Mouse (Mus musculus): ENCODE results near the gene Susd3. TPM values are rescaled to one million over a fixed set of nuclear protein-coding genes. Genes with fewer than 3 reads are reported as not detected.

Gene Susd3
- polyA plus RNA-seq, 1 experiment from 2014 or later = 0.85 TPM

DNA sequence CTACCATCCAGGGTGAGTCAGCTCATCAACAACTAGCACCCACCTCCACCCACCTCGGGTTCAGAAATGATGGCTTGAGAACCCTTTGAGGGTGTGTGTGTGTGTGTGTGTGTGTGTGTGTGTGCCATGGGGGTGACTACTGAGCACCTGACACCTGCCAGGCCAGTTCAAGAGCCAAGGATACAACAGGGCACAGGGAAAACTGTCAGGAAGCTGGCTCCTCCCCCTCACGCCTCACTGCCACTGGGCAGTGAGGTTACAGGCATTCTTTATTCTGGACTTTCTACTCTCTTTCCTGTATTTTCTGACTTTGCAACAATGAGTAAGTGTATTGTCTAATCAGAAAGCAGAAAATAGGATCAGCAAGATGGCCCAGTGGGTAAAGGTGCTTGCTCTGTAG is 1.1 kb upstream of the Susd3 start:
- no peak overlapping the region for H3K27ac ChIP-seq (ENCODE audit: low read depth, low read length)
- H3K9me3 ChIP-seq (ENCODE audit: control insufficient read depth, low read length) = no peaks in the 10 kb centered on the region
- ATAC-seq = no peak
- no peaks in the 10 kb centered on the region for H3K36me3 ChIP-seq (ENCODE audit: control insufficient read depth, insufficient read depth, low read length)
- H3K4me2 ChIP-seq (ENCODE audit: low read length) = no peak overlapping the region
- no peak overlapping the region for H3K9ac ChIP-seq (ENCODE audit: low read depth, low read length)
- WGBS = 81% methylated on average over 2 of the region's 2 CpGs
- peaks cover 21% of the 10 kb centered on the region for H3K27me3 ChIP-seq (replicated peaks; ENCODE audit: control insufficient read depth, insufficient read depth, low read length)
- no peak overlapping the region for H3K4me3 ChIP-seq (ENCODE audit: low read length)
- H3K4me1 ChIP-seq (ENCODE audit: control insufficient read depth, insufficient read depth, low read depth, low read length) = peaks cover 7% of the 10 kb centered on the region

DNA sequence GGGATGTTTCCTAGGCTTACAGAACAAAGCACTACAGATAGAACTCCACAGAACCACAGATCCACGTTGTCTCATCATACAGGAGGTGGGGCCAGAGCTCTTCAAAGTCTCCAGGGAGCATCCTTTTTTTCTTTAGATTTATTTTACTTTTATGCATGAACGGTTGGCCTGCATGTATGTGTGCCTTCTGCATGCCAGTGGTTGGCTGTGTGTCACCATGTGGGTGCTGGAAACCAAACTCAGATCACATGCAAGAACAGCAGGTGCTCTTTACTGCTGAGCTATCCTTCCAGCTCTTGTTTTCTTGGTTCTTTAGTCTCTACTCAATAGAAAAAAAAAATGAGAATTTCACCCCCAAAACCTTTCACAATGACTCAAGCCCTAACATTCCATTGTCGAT is 417 bp upstream of the Susd3 start:
- Histone ChIP-seq H3K9ac (ENCODE audit: low read depth, low read length) (no peak overlapping the region), H3K27ac (ENCODE audit: low read depth, low read length) (no peak overlapping the region), H3K4me2 (ENCODE audit: low read length) (no peak overlapping the region), H3K27me3 (replicated peaks; ENCODE audit: control insufficient read depth, insufficient read depth, low read length) (peaks cover 21% of the 10 kb centered on the region), H3K9me3 (ENCODE audit: control insufficient read depth, low read length) (no peaks in the 10 kb centered on the region), H3K36me3 (ENCODE audit: control insufficient read depth, insufficient read depth, low read length) (no peaks in the 10 kb centered on the region), H3K4me1 (ENCODE audit: control insufficient read depth, insufficient read depth, low read depth, low read length) (peaks cover 7% of the 10 kb centered on the region), H3K4me3 (ENCODE audit: low read length) (no peak overlapping the region)
- no peak for ATAC-seq
- WGBS = 60% methylated on average over 3 of the region's 3 CpGs

DNA sequence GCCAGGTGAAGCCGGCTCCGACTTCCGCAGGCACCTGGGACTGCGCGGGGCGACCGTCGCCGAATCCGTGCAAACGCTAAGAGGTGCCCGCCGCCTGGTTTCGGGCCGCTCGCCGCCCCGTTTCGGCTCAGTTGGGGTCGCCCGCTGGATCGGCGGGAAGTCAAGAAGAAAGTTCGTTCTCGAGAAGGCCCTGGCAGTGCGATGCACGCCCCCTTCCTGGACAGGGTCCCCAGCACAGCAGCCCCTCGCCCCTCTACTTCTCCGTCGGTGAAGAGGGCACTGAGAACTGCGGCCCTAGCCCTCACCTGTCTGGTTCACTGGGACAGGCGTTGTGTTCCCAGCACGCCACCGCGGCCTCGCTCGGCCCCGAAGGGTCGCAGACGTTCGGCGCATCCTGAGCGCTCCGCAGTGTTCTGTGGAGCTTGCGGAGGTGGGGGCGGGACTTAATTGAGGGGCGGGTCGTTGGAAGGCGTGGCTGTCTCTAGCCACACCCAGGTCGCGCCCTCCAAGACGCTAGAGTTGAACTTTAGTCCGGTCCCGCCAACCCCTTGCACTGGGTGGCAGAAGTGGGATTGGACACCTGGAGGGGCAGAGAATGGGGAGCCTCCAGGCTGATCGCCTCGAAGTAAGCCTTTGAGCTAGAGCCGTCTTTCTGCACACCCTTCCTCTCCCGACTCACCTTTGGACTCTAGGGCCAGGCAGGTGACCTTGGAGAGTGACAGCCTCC is 603 bp downstream of the Susd3 start:
- WGBS = 1% methylated on average over 58 of the region's 58 CpGs
- Histone ChIP-seq H3K27ac (ENCODE audit: low read depth, low read length) (no peak overlapping the region), H3K9me3 (ENCODE audit: control insufficient read depth, low read length) (no peaks in the 10 kb centered on the region), H3K36me3 (ENCODE audit: control insufficient read depth, insufficient read depth, low read length) (no peaks in the 10 kb centered on the region), H3K4me1 (ENCODE audit: control insufficient read depth, insufficient read depth, low read depth, low read length) (peaks cover 7% of the 10 kb centered on the region), H3K9ac (ENCODE audit: low read depth, low read length) (peak overlapping the region; percentile 19; the same call in 1 of the 2 replicates), H3K27me3 (replicated peaks; ENCODE audit: control insufficient read depth, insufficient read depth, low read length) (peaks cover 21% of the 10 kb centered on the region), H3K4me3 (ENCODE audit: low read length) (peak overlapping the region; percentile 38), H3K4me2 (ENCODE audit: low read length) (peak overlapping the region; percentile 67)
- ATAC-seq = peak; percentile 55; the same call in 1 of the 2 replicates

DNA sequence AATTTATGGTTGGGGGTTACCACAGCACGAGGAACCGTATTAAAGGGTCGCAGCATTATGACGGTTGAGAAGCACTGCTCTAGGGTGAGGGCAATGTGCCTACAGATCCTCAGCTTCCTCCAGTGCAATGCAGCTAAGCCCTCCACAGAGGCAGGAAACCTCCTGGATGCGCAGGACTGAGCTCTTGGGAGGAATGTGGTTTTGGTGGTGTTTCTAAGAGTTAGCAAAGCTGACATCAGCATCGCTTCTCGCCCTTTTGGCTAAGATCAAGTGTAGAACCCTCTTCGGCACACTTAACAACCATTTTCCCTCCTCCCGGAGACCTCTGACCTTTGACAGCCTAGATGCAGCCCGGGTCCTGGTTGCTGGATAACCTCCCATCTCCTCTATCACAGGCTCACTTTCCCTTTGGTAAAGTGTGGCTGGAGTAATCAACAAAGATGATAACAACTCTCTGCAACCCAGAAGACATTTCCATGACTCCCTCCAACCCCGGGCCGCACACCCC is 1.2 kb downstream of the Susd3 start:
- no peak for ATAC-seq

DNA sequence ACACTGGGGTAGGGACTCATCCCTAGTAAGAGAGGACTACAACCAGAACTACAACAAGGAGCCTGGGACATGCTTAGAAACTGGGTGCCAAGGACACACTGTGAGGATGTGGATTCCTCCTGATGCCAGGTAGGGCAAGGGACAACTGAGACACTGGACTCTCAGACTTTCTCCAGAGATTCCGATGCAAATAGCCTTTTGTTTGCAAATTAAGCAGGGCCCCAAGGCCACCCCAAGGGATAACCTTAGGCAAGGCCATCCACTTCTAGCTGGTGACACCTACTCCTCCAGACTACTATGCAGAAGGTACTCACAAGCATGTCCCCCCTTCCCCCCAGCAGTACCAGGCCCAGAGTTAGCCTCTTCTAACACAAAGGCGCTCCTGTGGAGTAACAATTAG is 1.9 kb downstream of the Susd3 start:
- Histone ChIP-seq H3K4me3 (ENCODE audit: low read length) (no peak overlapping the region), H3K4me2 (ENCODE audit: low read length) (no peak overlapping the region), H3K36me3 (ENCODE audit: control insufficient read depth, insufficient read depth, low read length) (no peaks in the 10 kb centered on the region), H3K27ac (ENCODE audit: low read depth, low read length) (no peak overlapping the region), H3K9me3 (ENCODE audit: control insufficient read depth, low read length) (no peaks in the 10 kb centered on the region), H3K9ac (ENCODE audit: low read depth, low read length) (no peak overlapping the region), H3K4me1 (ENCODE audit: control insufficient read depth, insufficient read depth, low read depth, low read length) (peaks cover 7% of the 10 kb centered on the region), H3K27me3 (replicated peaks; ENCODE audit: control insufficient read depth, insufficient read depth, low read length) (peaks cover 21% of the 10 kb centered on the region)
- 80% methylated on average over 2 of the region's 2 CpGs for WGBS
- no peak for ATAC-seq

More for the DNA sequence above, 1.2 kb downstream of the Susd3 start:
- H3K4me2 ChIP-seq (ENCODE audit: low read length) = peak overlapping the region; percentile 67
- H3K27me3 ChIP-seq (replicated peaks; ENCODE audit: control insufficient read depth, insufficient read depth, low read length) = peaks cover 21% of the 10 kb centered on the region
- H3K4me1 ChIP-seq (ENCODE audit: control insufficient read depth, insufficient read depth, low read depth, low read length) = peaks cover 7% of the 10 kb centered on the region
- no peaks in the 10 kb centered on the region for H3K36me3 ChIP-seq (ENCODE audit: control insufficient read depth, insufficient read depth, low read length)
- H3K27ac ChIP-seq (ENCODE audit: low read depth, low read length) = no peak overlapping the region
- no peak overlapping the region for H3K9ac ChIP-seq (ENCODE audit: low read depth, low read length)
- H3K9me3 ChIP-seq (ENCODE audit: control insufficient read depth, low read length) = no peaks in the 10 kb centered on the region
- peak overlapping the region; percentile 38 for H3K4me3 ChIP-seq (ENCODE audit: low read length)
- WGBS = 39% methylated on average over 12 of the region's 12 CpGs

DNA sequence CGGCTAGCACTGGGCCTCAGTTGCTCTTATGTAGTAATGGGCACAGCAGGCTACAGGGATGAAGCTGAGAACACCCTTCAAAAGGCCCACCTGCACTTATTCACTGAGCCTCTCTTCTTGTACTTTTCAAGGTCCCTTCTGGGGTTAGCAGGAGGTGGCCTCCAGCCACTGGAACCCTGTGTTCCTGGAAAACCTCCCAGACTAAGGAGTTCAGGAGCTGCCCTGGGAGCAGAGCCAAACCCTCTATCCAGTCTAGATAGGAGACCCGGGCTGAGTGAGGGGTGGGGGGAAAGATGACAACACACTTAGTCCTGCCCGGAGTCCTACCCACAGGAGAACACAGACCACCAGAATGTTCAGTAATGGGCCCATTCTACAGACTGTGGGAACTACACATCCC is 2.5 kb downstream of the Susd3 start:
- WGBS = 68% methylated on average over 3 of the region's 3 CpGs
- Histone ChIP-seq H3K4me2 (ENCODE audit: low read length) (no peak overlapping the region), H3K27ac (ENCODE audit: low read depth, low read length) (no peak overlapping the region), H3K4me3 (ENCODE audit: low read length) (no peak overlapping the region), H3K36me3 (ENCODE audit: control insufficient read depth, insufficient read depth, low read length) (no peaks in the 10 kb centered on the region), H3K27me3 (replicated peaks; ENCODE audit: control insufficient read depth, insufficient read depth, low read length) (peaks cover 21% of the 10 kb centered on the region), H3K9me3 (ENCODE audit: control insufficient read depth, low read length) (no peaks in the 10 kb centered on the region), H3K9ac (ENCODE audit: low read depth, low read length) (no peak overlapping the region), H3K4me1 (ENCODE audit: control insufficient read depth, insufficient read depth, low read depth, low read length) (peaks cover 7% of the 10 kb centered on the region)
- no peak for ATAC-seq

DNA sequence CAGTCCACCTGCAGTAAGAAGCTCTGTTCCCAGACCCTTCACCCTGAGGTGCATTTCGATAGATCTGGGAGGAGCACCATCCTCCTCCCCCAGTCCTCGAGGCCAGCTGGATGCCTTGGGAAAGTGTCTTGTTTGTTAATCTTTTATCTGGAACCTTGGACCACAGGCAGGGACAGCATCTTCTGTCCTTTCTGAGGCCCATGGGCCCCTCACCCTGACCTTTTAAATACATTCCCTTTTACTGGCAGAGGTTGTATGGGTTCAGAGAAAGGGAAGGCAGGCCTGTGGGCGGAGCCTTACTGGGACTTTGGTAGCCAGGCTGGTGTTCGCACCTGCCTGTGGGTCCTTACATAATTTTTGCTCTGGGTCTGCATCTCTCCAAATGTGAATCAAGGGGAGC is 3.3 kb downstream of the Susd3 start:
- Histone ChIP-seq H3K4me3 (ENCODE audit: low read length) (no peak overlapping the region), H3K9me3 (ENCODE audit: control insufficient read depth, low read length) (no peaks in the 10 kb centered on the region), H3K4me1 (ENCODE audit: control insufficient read depth, insufficient read depth, low read depth, low read length) (peaks cover 7% of the 10 kb centered on the region), H3K36me3 (ENCODE audit: control insufficient read depth, insufficient read depth, low read length) (no peaks in the 10 kb centered on the region), H3K27me3 (replicated peaks; ENCODE audit: control insufficient read depth, insufficient read depth, low read length) (peaks cover 21% of the 10 kb centered on the region), H3K27ac (ENCODE audit: low read depth, low read length) (no peak overlapping the region), H3K9ac (ENCODE audit: low read depth, low read length) (no peak overlapping the region), H3K4me2 (ENCODE audit: low read length) (no peak overlapping the region)
- no peak for ATAC-seq
- 70% methylated on average over 4 of the region's 4 CpGs for WGBS

DNA sequence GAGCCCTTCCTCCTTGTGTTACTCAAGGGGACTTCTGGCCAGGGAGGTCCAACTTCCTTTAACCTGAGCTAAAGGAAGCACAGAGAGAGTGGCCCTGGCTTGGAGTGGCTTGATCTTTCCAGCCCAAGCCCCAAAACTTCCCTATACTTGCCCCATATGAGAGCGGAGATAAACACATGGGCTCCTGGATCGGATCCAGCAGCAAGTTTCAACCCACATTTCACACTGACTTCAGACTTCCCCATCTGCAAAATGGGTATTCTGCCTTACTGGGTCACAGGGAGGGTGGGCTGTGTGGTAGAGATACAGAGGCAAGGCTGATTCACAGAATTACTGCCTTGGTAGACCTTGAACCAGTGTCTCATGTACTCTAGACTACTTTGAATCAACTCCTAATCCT is 5.0 kb downstream of the Susd3 start:
- H3K4me1 ChIP-seq (ENCODE audit: control insufficient read depth, insufficient read depth, low read depth, low read length) = peaks cover 7% of the 10 kb centered on the region
- no peak overlapping the region for H3K9ac ChIP-seq (ENCODE audit: low read depth, low read length)
- H3K9me3 ChIP-seq (ENCODE audit: control insufficient read depth, low read length) = no peaks in the 10 kb centered on the region
- 92% methylated on average over 2 of the region's 2 CpGs for WGBS
- H3K27ac ChIP-seq (ENCODE audit: low read depth, low read length) = no peak overlapping the region
- no peak overlapping the region for H3K4me3 ChIP-seq (ENCODE audit: low read length)
- no peaks in the 10 kb centered on the region for H3K36me3 ChIP-seq (ENCODE audit: control insufficient read depth, insufficient read depth, low read length)
- H3K4me2 ChIP-seq (ENCODE audit: low read length) = no peak overlapping the region
- no peak for ATAC-seq
- peaks cover 17% of the 10 kb centered on the region for H3K27me3 ChIP-seq (replicated peaks; ENCODE audit: control insufficient read depth, insufficient read depth, low read length)

DNA sequence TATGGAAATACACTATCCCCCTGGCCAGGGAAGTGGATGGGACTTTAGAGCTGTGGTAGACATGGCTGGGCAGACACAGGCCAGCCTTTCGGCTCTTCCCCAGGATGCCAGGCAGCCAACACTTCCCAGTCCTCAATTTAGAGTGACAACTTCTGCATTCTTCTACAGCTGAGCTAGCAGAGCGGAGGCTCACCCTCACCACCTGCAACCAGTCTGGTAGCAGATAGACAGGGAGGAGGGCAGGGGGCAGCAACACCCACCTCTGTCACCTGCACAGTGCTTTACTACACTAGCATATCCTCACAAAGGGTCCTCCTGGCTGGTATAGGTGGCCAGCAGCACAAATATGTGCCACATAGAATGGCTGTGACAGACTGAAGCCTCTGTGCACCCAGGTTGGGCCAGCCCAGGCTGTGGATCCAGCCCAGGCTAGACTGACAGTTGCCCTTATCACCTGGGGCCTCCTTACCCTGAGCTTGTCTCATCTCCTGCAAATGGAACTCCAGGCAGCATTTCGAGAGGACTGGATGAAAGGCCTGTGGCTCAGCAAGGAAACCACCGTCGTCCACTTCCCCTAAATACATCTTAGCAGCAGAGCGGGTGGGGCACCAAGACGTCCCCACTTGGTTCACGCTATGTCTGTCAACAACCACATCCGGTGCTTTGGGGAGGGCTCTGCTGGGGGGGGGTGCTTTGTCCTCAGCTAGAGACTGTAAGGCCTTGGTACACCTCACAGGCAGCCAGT is 6.0 kb downstream of the Susd3 start:
- Histone ChIP-seq H3K9me3 (ENCODE audit: control insufficient read depth, low read length) (no peaks in the 10 kb centered on the region), H3K27ac (ENCODE audit: low read depth, low read length) (no peak overlapping the region), H3K9ac (ENCODE audit: low read depth, low read length) (no peak overlapping the region), H3K4me2 (ENCODE audit: low read length) (no peak overlapping the region), H3K27me3 (replicated peaks; ENCODE audit: control insufficient read depth, insufficient read depth, low read length) (peaks cover 9% of the 10 kb centered on the region), H3K4me3 (ENCODE audit: low read length) (no peak overlapping the region), H3K4me1 (ENCODE audit: control insufficient read depth, insufficient read depth, low read depth, low read length) (no peaks in the 10 kb centered on the region; the same call in 1 of the 2 replicates), H3K36me3 (ENCODE audit: control insufficient read depth, insufficient read depth, low read length) (no peaks in the 10 kb centered on the region)
- no peak for ATAC-seq
- 77% methylated on average over 9 of the region's 9 CpGs for WGBS
